Mouse (Mus musculus) MEL-GATA-1-ER (cell line): ENCODE data around the gene Vmn1r237.

ENCODE experiments used
- DNase-seq: peaks from one replicate; pipeline ENCODE4 v3.0.0-alpha.2; 2012; ENCODE audit warnings: low read depth; ENCODE audit errors: extremely low read depth

Gene Vmn1r237

GRCm38 (mm10) chr17:21311565-21311964, at the start of gene Vmn1r237:
TSS of gene Vmn1r237 (plus strand) at chr17:21311865.
- no peak for DNase-seq

GRCm38 (mm10) chr17:21272103-21272502, 39.6 kb upstream of the Vmn1r237 start:
- peak; percentile 68 for DNase-seq

- DNase-seq: no peak
Observed at GRCm38 (mm10) chr17:21282642-21283041, 29.0 kb upstream of the Vmn1r237 start, which contains the start of gene Vmn1r236. TSS of gene Vmn1r236 (plus strand) at chr17:21282942.

GRCm38 (mm10) chr17:21284395-21284794, 27.3 kb upstream of the Vmn1r237 start:
- DNase-seq: no peak

- DNase-seq: no peak
Observed at GRCm38 (mm10) chr17:21289695-21290094, 22.0 kb upstream of the Vmn1r237 start.
